Mouse (Mus musculus) liver, adult 2 months (tissue): ENCODE data around the gene Cobl. TPM values are rescaled to one million over a fixed set of nuclear protein-coding genes. Genes with fewer than 3 reads are reported as not detected.

Source experiments
- DNase-seq: peaks from one replicate; pipeline ENCODE4 v3.0.0-alpha.2; 2011; ENCODE audit warnings: low read depth, low spot score; ENCODE audit errors: extremely low read depth
- H3K27ac ChIP-seq: fragments of 200-500 bp; replicated peaks from 2 replicates; pipeline ENCODE4 v1.5.1; 2012; ENCODE audit warnings: low read depth, mild to moderate bottlenecking, control low read depth, inconsistent platforms, low read length; ENCODE audit not compliant: insufficient read depth
- H3K27me3 ChIP-seq: fragments of 200-500 bp; 2 replicates; pipeline ENCODE4 v1.6.1; 2012; ENCODE audit warnings: mild to moderate bottlenecking, moderate library complexity, low read length, inconsistent platforms; ENCODE audit not compliant: control insufficient read depth, insufficient read depth
- H3K36me3 ChIP-seq: fragments of 200-500 bp; 2 replicates; pipeline ENCODE4 v1.6.1; 2012; ENCODE audit warnings: low read length, inconsistent platforms; ENCODE audit not compliant: control insufficient read depth, insufficient read depth
- H3K4me1 ChIP-seq: fragments of 200-500 bp; 2 replicates; pipeline ENCODE4 v1.6.1; 2011; ENCODE audit warnings: low read length; ENCODE audit not compliant: control insufficient read depth, insufficient read depth
- H3K4me3 ChIP-seq: fragments of 200-500 bp; 2 replicates; pipeline ENCODE4 v1.5.1; 2011; ENCODE audit warnings: low read depth, mild to moderate bottlenecking, control low read depth, low read length, moderate library complexity; ENCODE audit not compliant: insufficient read depth
- H3K79me2 ChIP-seq: fragments of 200-500 bp; 2 replicates; pipeline ENCODE4 v1.6.1; 2012; ENCODE audit warnings: inconsistent platforms, mild to moderate bottlenecking, low read length, moderate library complexity; ENCODE audit not compliant: control insufficient read depth, insufficient read depth
- H3K9ac ChIP-seq: fragments of 200-500 bp; 2 replicates; pipeline ENCODE4 v1.6.1; 2012; ENCODE audit warnings: low read depth, mild to moderate bottlenecking, control low read depth, inconsistent platforms, low read length
- CTCF ChIP-seq: fragments of 200-500 bp; IDR thresholded peaks from 2 replicates; pipeline ENCODE4 v1.5.1; 2011; ENCODE audit warnings: low read depth, low read length, control low read depth
- POLR2A ChIP-seq: fragments of 200-500 bp; IDR thresholded peaks from 2 replicates; pipeline ENCODE4 v1.6.1; 2011; ENCODE audit warnings: low read length, control low read depth; ENCODE audit not compliant: insufficient read depth; ENCODE audit errors: extremely low read depth
- WGBS: fragments of 180-500 bp; shearing (Covaris S2); methylation state at CpG from one replicate; pipeline ENCODE4 v1.1.7; 2018; 5-methylcytosine and 5-hydroxymethylcytosine counted together
- polyA plus RNA-seq: library from polyadenylated mRNA; depleted of rRNA; stranded (reverse); fragments of >200 nt; gene quantifications from 2 replicates; pipeline ENCODE4 v1.2.3, GENCODE M21; 2012
- total RNA-seq: library from RNA; depleted of rRNA; stranded (reverse); fragments of >200 nt; gene quantifications from 2 replicates; pipeline ENCODE4 v1.2.3, GENCODE M21; 2014

The Cobl gene
- total and polyA plus RNA-seq, 2 experiments = 4.2 to 5.7 TPM

DNA sequence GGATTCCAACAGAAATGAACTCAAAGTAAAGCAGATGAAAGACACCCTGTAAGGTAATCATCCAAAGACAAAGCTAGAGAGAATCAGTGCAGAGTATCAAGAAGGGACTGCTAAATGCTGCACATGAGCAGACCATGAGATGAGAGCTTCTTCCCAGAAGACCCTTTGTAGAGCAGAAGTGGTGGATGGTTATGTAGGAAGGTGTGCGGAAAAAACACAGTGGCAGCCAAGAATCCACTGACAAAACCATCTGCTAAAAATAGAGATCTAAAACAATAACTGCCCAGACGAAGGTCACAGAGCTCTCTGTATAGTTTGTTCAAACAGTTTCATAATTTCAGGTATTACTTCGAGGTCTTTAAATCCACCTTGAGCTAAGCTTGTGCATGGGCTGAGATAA is 149.1 kb downstream of the Cobl start:
- Histone ChIP-seq H3K36me3 (no peaks in the 10 kb centered on the region), H3K79me2 (no peaks in the 10 kb centered on the region), H3K4me3 (no peak overlapping the region), H3K9ac (no peak overlapping the region), H3K27me3 (no peaks in the 10 kb centered on the region), H3K27ac (no peak overlapping the region), H3K4me1 (no peaks in the 10 kb centered on the region)
- no peak for DNase-seq
- 63% methylated on average over 3 of the region's 3 CpGs for WGBS
- TF ChIP-seq POLR2A = no peak
- TF ChIP-seq CTCF = no peak

- no peak overlapping the region for H3K4me3 ChIP-seq
- no peaks in the 10 kb centered on the region; the same call in 1 of the 2 replicates for H3K79me2 ChIP-seq
- H3K27ac ChIP-seq = no peak overlapping the region
- no peaks in the 10 kb centered on the region for H3K27me3 ChIP-seq
- no peak for DNase-seq
- no peaks in the 10 kb centered on the region for H3K36me3 ChIP-seq
- peak; percentile 18; the same call in 1 of the 2 replicates for TF ChIP-seq CTCF
- no peak for TF ChIP-seq POLR2A
- 82% methylated on average over 6 of the region's 6 CpGs for WGBS
- H3K4me1 ChIP-seq = no peaks in the 10 kb centered on the region
- H3K9ac ChIP-seq = no peak overlapping the region
Measured at GRCm38 (mm10) chr11:12314278-12315043, 150.3 kb downstream of the Cobl start.

- WGBS = 78% methylated on average over 6 of the region's 6 CpGs
- H3K27ac ChIP-seq = no peak overlapping the region
Measured at GRCm38 (mm10) chr11:12311419-12311818, 153.3 kb downstream of the Cobl start.

GRCm38 (mm10) chr11:12309423-12310023 is 155.2 kb downstream of the Cobl start:
- no peak overlapping the region for H3K27ac ChIP-seq
- no peaks in the 10 kb centered on the region; the same call in none of the 2 replicates for H3K36me3 ChIP-seq
- H3K4me3 ChIP-seq = no peak overlapping the region
- DNase-seq = no peak
- no peak overlapping the region for H3K9ac ChIP-seq
- H3K79me2 ChIP-seq = no peaks in the 10 kb centered on the region; the same call in 1 of the 2 replicates
- 79% methylated on average over 3 of the region's 3 CpGs for WGBS
- H3K27me3 ChIP-seq = no peaks in the 10 kb centered on the region
- no peaks in the 10 kb centered on the region for H3K4me1 ChIP-seq
- TF ChIP-seq CTCF = no peak
- no peak for TF ChIP-seq POLR2A

More at GRCm38 (mm10) chr11:12311419-12311818, 153.3 kb downstream of the Cobl start:
- H3K36me3 ChIP-seq = no peaks in the 10 kb centered on the region; the same call in none of the 2 replicates
- no peak overlapping the region for H3K9ac ChIP-seq
- H3K4me3 ChIP-seq = no peak overlapping the region
- no peaks in the 10 kb centered on the region for H3K4me1 ChIP-seq
- H3K79me2 ChIP-seq = no peaks in the 10 kb centered on the region; the same call in 1 of the 2 replicates
- no peak for TF ChIP-seq POLR2A
- TF ChIP-seq CTCF = no peak
- no peaks in the 10 kb centered on the region for H3K27me3 ChIP-seq
- DNase-seq = no peak

- H3K27ac ChIP-seq = no peak overlapping the region
- no peaks in the 10 kb centered on the region for H3K79me2 ChIP-seq
- WGBS = 93% methylated on average over 3 of the region's 3 CpGs
- H3K9ac ChIP-seq = no peak overlapping the region
- H3K27me3 ChIP-seq = no peaks in the 10 kb centered on the region
- H3K4me3 ChIP-seq = no peak overlapping the region
- H3K4me1 ChIP-seq = no peaks in the 10 kb centered on the region
- no peak for DNase-seq
- TF ChIP-seq CTCF = no peak
- TF ChIP-seq POLR2A = no peak
- no peaks in the 10 kb centered on the region; the same call in none of the 2 replicates for H3K36me3 ChIP-seq
Measured at GRCm38 (mm10) chr11:12304879-12305278, 159.9 kb downstream of the Cobl start.
